Mouse (Mus musculus) olfactory bulb, adult 2 months (tissue): Measurements from ENCODE around the gene Padi6.

Source experiments
- CTCF ChIP-seq: fragments of 200-500 bp; IDR thresholded peaks from 2 replicates; pipeline ENCODE4 v1.5.1; 2012; ENCODE audit warnings: low read depth, mild to moderate bottlenecking, low read length, moderate library complexity; ENCODE audit not compliant: insufficient read depth
- POLR2A ChIP-seq: fragments of 200-500 bp; IDR thresholded peaks from 2 replicates; pipeline ENCODE4 v1.6.1; 2012; ENCODE audit warnings: mild to moderate bottlenecking, low read depth, low read length, moderate library complexity; ENCODE audit not compliant: insufficient read depth

- TF ChIP-seq CTCF (no peak), POLR2A (no peak)
These were observed 38.8 kb downstream of the Padi6 start for GRCm38 (mm10) chr4:140703636-140704035.
